28 mouse cellular contexts compared by ENCODE assay signal in the genomic region with DNA sequence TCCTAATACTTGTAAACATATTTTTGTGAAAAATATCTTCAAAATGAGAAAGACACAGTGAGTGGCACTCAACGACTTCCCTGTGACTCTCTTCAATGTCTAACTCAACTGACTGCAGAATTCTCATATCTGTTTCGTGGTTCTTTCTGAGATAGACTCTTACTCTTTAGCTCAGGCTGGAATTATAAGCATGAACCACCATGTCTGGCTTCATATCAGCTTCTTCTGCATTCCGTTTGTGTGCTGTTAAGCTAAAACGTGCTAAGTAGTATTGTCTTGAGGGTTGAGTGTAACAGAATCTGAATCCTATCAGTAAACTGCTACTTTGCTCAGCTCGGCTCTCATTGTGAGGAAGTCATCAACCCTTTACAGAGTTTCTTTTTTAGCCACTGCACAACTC.
"Had no signal": no experiment of that assay in that cellular context is flagged by ENCODE, and none has a peak within 500 bp of the region (broad histone marks: within the 10 kb centered on the region; RNA-seq: fewer than 3 reads in every experiment).

No protein-coding gene starts in this region.

- H3K4me3 ChIP-seq: embryonic facial prominence, embryonic 10.5 days; embryonic facial prominence, embryonic 12.5 days; embryonic facial prominence, embryonic 13.5 days; embryonic facial prominence, embryonic 15.5 days; erythroblast, embryonic 14.5 days; forebrain, embryonic 10.5 days; forebrain, embryonic 12.5 days; forebrain, embryonic 13.5 days; forebrain, embryonic 15.5 days; gastrocnemius, adult 2 months; heart, adult 2 months had no signal

- H3K4me1 ChIP-seq: embryonic facial prominence, embryonic 10.5 days; embryonic facial prominence, embryonic 12.5 days; embryonic facial prominence, embryonic 13.5 days; embryonic facial prominence, embryonic 15.5 days; forebrain, embryonic 10.5 days; forebrain, embryonic 12.5 days; forebrain, embryonic 13.5 days; forebrain, embryonic 15.5 days had no signal

- ATAC-seq: forebrain, embryonic 13.5 days; forebrain, embryonic 14.5 days; forebrain, embryonic 15.5 days; forebrain, embryonic 16.5 days; forebrain, postnatal 0 days had no signal

- H3K9me3 ChIP-seq: embryonic facial prominence, embryonic 10.5 days; embryonic facial prominence, embryonic 12.5 days; embryonic facial prominence, embryonic 13.5 days; embryonic facial prominence, embryonic 15.5 days; forebrain, embryonic 10.5 days; forebrain, embryonic 12.5 days; forebrain, embryonic 13.5 days; forebrain, embryonic 15.5 days had no signal

- H3K27me3 ChIP-seq: embryonic facial prominence, embryonic 12.5 days; embryonic facial prominence, embryonic 13.5 days; embryonic facial prominence, embryonic 15.5 days; forebrain, embryonic 12.5 days; forebrain, embryonic 13.5 days; forebrain, embryonic 15.5 days had no signal

- DNase-seq: cerebellum, adult 8-10 months; cerebellum, adult 9-10 months; cerebellum, adult 9-11 months; cerebellum, postnatal 10 days; cerebellum, postnatal 14 days; cerebellum, postnatal 25 days; cerebellum, postnatal 36 days; embryo, embryonic 11 days; forebrain, postnatal 0 days; gastrocnemius, adult 2 months; gastrocnemius, postnatal 10 days; gastrocnemius, postnatal 14 days; gastrocnemius, postnatal 25 days; gastrocnemius, postnatal 36 days; heart, adult 11 months; heart, adult 18-20 months; heart, adult 2 months had no signal

- H3K27ac ChIP-seq: embryonic facial prominence, embryonic 10.5 days; embryonic facial prominence, embryonic 12.5 days; embryonic facial prominence, embryonic 13.5 days; embryonic facial prominence, embryonic 15.5 days; forebrain, embryonic 10.5 days; forebrain, embryonic 12.5 days; forebrain, embryonic 13.5 days; forebrain, embryonic 15.5 days; gastrocnemius, adult 2 months; heart, adult 2 months had no signal

- H3K9ac ChIP-seq: embryonic facial prominence, embryonic 12.5 days; embryonic facial prominence, embryonic 13.5 days; embryonic facial prominence, embryonic 15.5 days; forebrain, embryonic 12.5 days; forebrain, embryonic 13.5 days; forebrain, embryonic 15.5 days; forebrain, postnatal 0 days had no signal
